Mouse (Mus musculus) erythroblast, embryonic 14.5 days (primary cell): ENCODE data around the gene Ppp6r3.

Experiments
- GATA1 ChIP-seq: IDR thresholded peaks from 2 replicates; pipeline ENCODE4 v1.6.1; 2012; ENCODE audit warnings: low read length, inconsistent platforms, mixed read lengths
- TAL1 ChIP-seq: IDR thresholded peaks from 3 replicates; pipeline ENCODE4 v1.6.1; 2012; ENCODE audit warnings: low read length, inconsistent platforms, mixed read lengths

DNA sequence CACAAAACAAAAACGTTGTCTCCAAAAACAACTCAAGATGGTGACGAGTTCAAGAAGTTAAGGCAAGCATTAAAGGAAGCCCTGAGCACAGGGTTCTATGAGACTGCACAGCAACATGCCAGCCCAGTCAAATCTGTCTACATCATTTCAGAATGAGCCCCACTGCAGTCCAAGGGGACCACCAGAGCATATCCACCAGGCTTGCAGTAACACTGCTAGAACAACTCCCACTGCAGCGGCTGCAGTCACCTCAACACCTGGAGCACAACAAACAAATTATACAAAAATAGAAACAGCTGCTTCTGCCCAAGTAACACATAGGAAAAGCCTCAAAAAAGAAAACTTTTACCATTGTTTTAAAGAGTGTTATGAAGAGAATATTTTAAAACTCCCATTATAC lies 40.6 kb downstream of the Ppp6r3 start:
- TF ChIP-seq GATA1 (no peak), TAL1 (no peak)
